Mouse (Mus musculus) heart, postnatal 0 days (tissue): ENCODE results near the gene Hoxb8.

Source experiments
- CTCF ChIP-seq: IDR thresholded peaks from 2 replicates; pipeline ENCODE4 v1.5.1; 2016; ENCODE audit warnings: antibody characterized with exemption, control low read depth, low read depth
- EP300 ChIP-seq: IDR thresholded peaks from 2 replicates; pipeline ENCODE4 v1.6.1; 2016; ENCODE audit warnings: antibody characterized with exemption, low read depth

GRCm38 (mm10) chr11:96262262-96262830 lies 19.4 kb upstream of the Hoxb8 start:
- TF ChIP-seq CTCF (no peak), EP300 (no peak)
